Mouse (Mus musculus) cerebellum, adult (tissue): ENCODE results near the gene Ncmap.

Experiments
- ATAC-seq: cut with Nextera tagmentation; 2 replicates; pipeline ENCODE4 v1.9.2; 2017; ENCODE audit warnings: mild to moderate bottlenecking, moderate library complexity, mixed read lengths; ENCODE audit not compliant: insufficient number of reproducible peaks, low FRiP score, low TSS enrichment

Ncmap gene

GRCm38 (mm10) chr4:135353794-135354450, 44.1 kb downstream of the Ncmap start:
- 0 out of 2 replicates have a peak, but pooled peaks have one; percentile 10 for ATAC-seq

GRCm38 (mm10) chr4:135353066-135353793, 44.8 kb downstream of the Ncmap start, which contains the start of gene Srrm1:
Gene Srrm1, minus strand, starts transcription at chr4:135353321.
- ATAC-seq, result peak; percentile 92

GRCm38 (mm10) chr4:135352326-135353065, 45.5 kb downstream of the Ncmap start:
- ATAC-seq, result peak; percentile 45; the same call in 1 of the 2 replicates

- ATAC-seq, result no peak
These were observed 60.6 kb downstream of the Ncmap start for GRCm38 (mm10) chr4:135337376-135337942.

GRCm38 (mm10) chr4:135336023-135336357, 62.0 kb downstream of the Ncmap start:
- ATAC-seq, result no peak

GRCm38 (mm10) chr4:135335327-135336022, 62.6 kb downstream of the Ncmap start:
- ATAC-seq, result no peak

- no peak for ATAC-seq
These were observed 71.6 kb downstream of the Ncmap start for GRCm38 (mm10) chr4:135326469-135326868.

GRCm38 (mm10) chr4:135326046-135326445, 72.0 kb downstream of the Ncmap start:
- ATAC-seq, result no peak

- ATAC-seq, result no peak
These were observed 75.0 kb downstream of the Ncmap start for GRCm38 (mm10) chr4:135323021-135323420.
